Mouse (Mus musculus): ENCODE data around the gene Abca2. TPM values are rescaled to one million over a fixed set of nuclear protein-coding genes. Genes with fewer than 3 reads are reported as not detected.

Gene Abca2
- polyA plus RNA-seq (2016; fragmentation: Nextera tagmentation; extraction: Ambion mirVana), result 6.2 and 8.1 TPM in 2 replicates

DNA sequence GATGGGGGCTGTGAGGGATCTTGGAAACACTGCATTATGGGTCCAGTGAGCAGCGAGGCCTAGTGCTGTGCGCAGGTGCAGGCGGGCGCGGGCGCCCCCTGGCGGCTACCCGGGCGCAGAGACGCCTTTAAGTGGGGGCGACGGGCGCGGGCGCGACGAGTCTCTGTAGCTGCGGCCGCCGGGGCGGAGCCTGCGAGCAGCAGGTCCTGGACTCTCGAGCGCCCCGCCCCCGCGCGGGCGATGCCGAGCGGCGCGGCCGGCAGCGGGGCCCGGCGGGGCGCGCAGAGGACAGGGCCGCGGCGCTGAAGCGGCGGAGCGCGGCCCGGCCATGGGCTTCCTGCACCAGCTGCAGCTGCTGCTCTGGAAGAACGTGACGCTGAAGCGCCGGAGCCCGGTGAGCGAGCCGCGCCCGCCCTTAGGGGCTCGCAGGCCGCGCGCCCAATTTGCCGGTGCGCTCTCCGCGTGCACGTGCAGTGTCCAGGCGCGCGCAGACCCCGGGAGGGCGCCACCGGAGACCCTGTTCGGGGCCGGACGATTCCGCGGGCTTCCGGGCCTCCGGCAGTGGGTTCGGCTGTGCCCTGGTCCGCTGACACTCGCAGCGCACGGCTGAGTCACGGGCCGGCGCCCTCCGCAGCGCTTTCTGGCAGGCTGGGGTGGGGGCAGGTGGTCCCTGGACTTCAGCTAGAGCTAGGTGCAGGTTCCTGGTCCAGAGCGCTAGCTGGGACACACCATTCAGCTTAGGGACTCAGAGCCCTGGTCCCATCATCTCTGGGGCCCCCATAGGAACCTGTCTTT is at the start of gene Abca2:
Abca2 (plus strand) TSS at position 262 of the 795 bp plus-strand sequence.
- H3K36me3 ChIP-seq, result peaks cover 6% of the 10 kb centered on the region; the same call in 1 of the 2 replicates
- peak within 1 kb of the TSS; percentile 91 for H3K27ac ChIP-seq (replicated peaks)
- peak within 1 kb of the TSS; percentile 87 for H3K4me3 ChIP-seq
- H3K9me3 ChIP-seq (replicated peaks), result no peaks in the 10 kb centered on the region
- DNase-seq (ENCODE audit: low spot score), result peak; percentile 94
- peaks cover 48% of the 10 kb centered on the region for H3K4me1 ChIP-seq
- peaks cover 53% of the 10 kb centered on the region for H3K27me3 ChIP-seq (ENCODE audit: low read depth, poor library complexity, severe bottlenecking)
- WGBS, result under 1% methylated on average over 89 of the region's 89 CpGs

DNA sequence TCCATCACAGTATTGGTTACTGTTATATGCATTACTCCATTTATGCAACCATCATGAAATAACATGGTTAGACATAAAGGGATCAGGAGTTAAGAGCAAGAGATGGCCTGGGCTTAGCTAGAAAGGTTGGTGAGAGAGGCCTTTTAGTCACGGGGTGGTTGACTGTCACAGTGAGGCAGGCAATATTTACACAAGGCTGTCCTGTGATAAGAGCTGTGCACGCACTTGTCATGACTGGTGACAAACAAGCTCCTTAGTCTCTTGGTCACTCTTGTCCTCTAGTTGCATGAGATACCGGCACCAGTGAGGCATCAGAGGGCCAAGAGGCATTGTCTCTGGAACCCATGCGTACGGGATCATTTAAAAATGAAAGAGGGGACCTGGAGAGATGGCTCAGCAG is 44.0 kb upstream of the Abca2 start:
- Histone ChIP-seq H3K36me3 (no peaks in the 10 kb centered on the region), H3K4me1 (no peaks in the 10 kb centered on the region), H3K27me3 (ENCODE audit: low read depth, poor library complexity, severe bottlenecking) (no peaks in the 10 kb centered on the region), H3K27ac (replicated peaks) (no peak overlapping the region), H3K4me3 (no peak overlapping the region), H3K9me3 (replicated peaks) (no peaks in the 10 kb centered on the region)
- WGBS, result 80% methylated on average over 5 of the region's 5 CpGs
- DNase-seq (ENCODE audit: low spot score), result no peak

GRCm38 (mm10) chr2:25391266-25391665 is 37.2 kb upstream of the Abca2 start:
- Histone ChIP-seq H3K27ac (replicated peaks) (no peak overlapping the region), H3K9me3 (replicated peaks) (no peaks in the 10 kb centered on the region), H3K36me3 (no peaks in the 10 kb centered on the region), H3K4me3 (no peak overlapping the region), H3K27me3 (ENCODE audit: low read depth, poor library complexity, severe bottlenecking) (peaks cover 26% of the 10 kb centered on the region), H3K4me1 (peaks cover 16% of the 10 kb centered on the region)
- no peak for DNase-seq (ENCODE audit: low spot score)
- 85% methylated on average over 5 of the region's 5 CpGs for WGBS

GRCm38 (mm10) chr2:25394281-25395221 is 34.0 kb upstream of the Abca2 start:
- Histone ChIP-seq H3K9me3 (replicated peaks) (no peaks in the 10 kb centered on the region), H3K36me3 (no peaks in the 10 kb centered on the region), H3K27me3 (ENCODE audit: low read depth, poor library complexity, severe bottlenecking) (peaks cover 59% of the 10 kb centered on the region), H3K4me3 (no peak overlapping the region), H3K27ac (replicated peaks) (no peak overlapping the region), H3K4me1 (peaks cover 20% of the 10 kb centered on the region)
- WGBS, result 31% methylated on average over 3 of the region's 3 CpGs
- DNase-seq (ENCODE audit: low spot score), result no peak

DNA sequence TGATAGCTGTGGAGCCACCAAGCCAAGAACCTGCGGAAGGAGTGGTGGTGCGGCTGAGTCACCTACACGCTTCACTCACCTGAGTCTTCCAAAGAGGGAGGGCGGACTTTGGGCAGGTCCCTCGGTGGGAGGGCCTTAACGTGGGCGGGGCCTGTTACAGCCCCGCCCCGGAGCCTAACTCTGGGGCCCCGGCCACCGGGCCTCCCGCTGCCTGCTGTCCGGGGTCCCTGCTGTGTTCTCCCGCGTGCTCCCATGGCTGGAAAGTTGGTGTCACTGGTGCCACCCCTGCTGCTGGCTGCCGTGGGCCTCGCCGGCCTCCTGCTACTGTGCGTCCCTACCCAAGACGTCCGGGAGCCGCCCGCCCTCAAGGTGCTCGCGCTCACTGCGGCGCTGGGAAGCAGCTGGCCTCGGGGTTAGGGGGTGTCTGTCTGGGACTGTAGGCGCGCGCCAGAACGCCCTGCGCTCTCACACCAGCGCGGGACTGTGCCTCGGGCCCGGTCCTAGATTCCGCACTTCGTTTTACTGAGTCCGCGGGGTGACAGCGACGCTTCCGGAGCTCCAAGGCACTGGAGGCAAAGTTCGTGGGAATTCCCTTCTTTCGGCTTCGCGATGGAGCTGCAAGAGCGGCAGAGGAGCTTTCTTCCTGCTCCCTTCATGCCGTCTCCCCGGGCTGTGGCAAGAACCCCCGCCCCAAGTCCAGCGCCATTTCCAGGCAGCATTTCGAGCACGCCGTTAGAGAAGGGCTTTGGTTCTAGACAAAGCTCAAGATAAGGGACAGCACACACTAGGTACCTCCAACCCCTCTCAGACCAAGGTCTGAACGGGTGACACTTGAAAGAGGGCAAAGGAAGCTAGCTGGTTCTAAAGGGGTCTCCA is 32.5 kb upstream of the Abca2 start, which contains the start of gene Entpd2:
Entpd2 (plus strand) TSS at position 154 of the 876 bp plus-strand sequence.
- Histone ChIP-seq H3K4me1 (peaks cover 26% of the 10 kb centered on the region), H3K27ac (replicated peaks) (0 out of 2 replicates have a peak within 1 kb of the TSS, but pooled peaks have one; percentile 3), H3K27me3 (ENCODE audit: low read depth, poor library complexity, severe bottlenecking) (peaks cover 73% of the 10 kb centered on the region), H3K9me3 (replicated peaks) (no peaks in the 10 kb centered on the region), H3K4me3 (peak within 1 kb of the TSS; percentile 56), H3K36me3 (no peaks in the 10 kb centered on the region)
- 2% methylated on average over 57 of the region's 57 CpGs for WGBS
- DNase-seq (ENCODE audit: low spot score), result peak; percentile 41

DNA sequence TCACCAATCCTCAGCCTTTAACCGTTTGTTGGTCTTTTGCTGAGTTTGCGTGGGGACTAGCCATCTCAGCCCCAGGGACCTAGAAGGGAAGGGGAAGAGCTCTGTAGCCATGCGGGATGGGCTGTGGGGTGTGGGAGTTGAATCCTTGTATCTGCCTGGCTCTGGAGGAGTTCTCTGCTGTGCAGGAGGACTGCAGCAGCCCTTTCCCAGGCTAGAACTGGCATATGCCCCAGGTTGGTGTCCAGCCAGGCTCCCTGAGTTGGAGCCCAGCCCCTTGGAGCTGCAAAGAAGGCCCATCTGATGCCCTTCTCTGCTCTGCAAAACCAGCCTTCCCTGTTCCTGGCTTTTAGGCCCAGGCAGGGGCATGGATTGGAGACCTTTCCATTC is 31.9 kb upstream of the Abca2 start:
- peaks cover 80% of the 10 kb centered on the region for H3K27me3 ChIP-seq (ENCODE audit: low read depth, poor library complexity, severe bottlenecking)
- DNase-seq (ENCODE audit: low spot score), result no peak
- H3K4me3 ChIP-seq, result peak overlapping the region; percentile 56
- H3K27ac ChIP-seq (replicated peaks), result no peak overlapping the region
- WGBS, result 23% methylated on average over 3 of the region's 3 CpGs
- H3K36me3 ChIP-seq, result no peaks in the 10 kb centered on the region
- peaks cover 27% of the 10 kb centered on the region for H3K4me1 ChIP-seq
- no peaks in the 10 kb centered on the region for H3K9me3 ChIP-seq (replicated peaks)

DNA sequence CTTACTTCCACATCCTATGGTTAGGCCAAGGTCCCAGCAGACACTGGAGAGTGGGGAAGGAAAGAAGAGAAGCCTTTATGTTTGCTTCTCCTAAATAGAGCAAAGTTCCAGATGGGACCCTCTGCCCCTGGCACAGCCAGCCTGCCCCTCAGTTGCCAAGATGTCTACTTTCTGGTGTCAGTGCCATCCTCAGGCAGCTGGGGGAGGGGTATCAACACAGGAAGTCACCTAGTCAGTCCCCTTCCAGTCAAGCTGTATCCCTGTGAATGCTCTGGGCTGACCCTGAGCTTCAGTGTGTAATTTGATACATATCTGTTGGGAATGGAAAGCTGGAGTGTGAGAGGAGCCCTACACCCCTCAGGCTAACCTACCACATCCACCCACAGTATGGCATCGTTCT is 31.5 kb upstream of the Abca2 start:
- Histone ChIP-seq H3K36me3 (no peaks in the 10 kb centered on the region), H3K4me3 (no peak overlapping the region), H3K9me3 (replicated peaks) (no peaks in the 10 kb centered on the region), H3K27ac (replicated peaks) (no peak overlapping the region), H3K27me3 (ENCODE audit: low read depth, poor library complexity, severe bottlenecking) (peaks cover 84% of the 10 kb centered on the region), H3K4me1 (peaks cover 27% of the 10 kb centered on the region)
- no peak for DNase-seq (ENCODE audit: low spot score)
- WGBS, result 75% methylated on average over 1 of the region's 1 CpGs

GRCm38 (mm10) chr2:25398065-25398464 is 30.4 kb upstream of the Abca2 start:
- 93% methylated on average over 7 of the region's 7 CpGs for WGBS
- Histone ChIP-seq H3K36me3 (no peaks in the 10 kb centered on the region), H3K27me3 (ENCODE audit: low read depth, poor library complexity, severe bottlenecking) (peaks cover 89% of the 10 kb centered on the region)

DNA sequence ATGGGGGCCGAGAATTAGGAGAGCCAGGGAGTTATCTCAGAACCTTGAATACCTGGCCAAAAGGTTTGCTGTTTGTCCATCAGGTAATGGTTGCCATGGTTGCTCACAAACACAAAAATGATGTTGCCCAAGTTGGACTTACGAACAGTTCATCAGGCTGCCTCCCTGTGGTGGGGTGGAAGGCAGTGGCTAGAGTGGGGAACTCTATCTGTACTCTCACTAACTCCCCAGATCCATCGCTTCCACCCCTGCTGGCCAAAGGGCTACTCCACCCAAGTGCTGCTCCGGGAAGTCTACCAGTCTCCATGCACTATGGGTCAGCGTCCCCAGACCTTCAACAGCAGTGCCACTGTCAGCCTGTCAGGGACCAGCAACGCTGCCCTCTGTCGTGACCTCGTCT is 29.5 kb upstream of the Abca2 start, which contains the start of gene Npdc1:
Npdc1 (plus strand) TSS at position 301 of the 400 bp plus-strand sequence.
- Histone ChIP-seq H3K4me1 (peaks cover 47% of the 10 kb centered on the region), H3K27ac (replicated peaks) (no peak within 1 kb of the TSS), H3K27me3 (ENCODE audit: low read depth, poor library complexity, severe bottlenecking) (peaks cover 95% of the 10 kb centered on the region), H3K9me3 (replicated peaks) (no peaks in the 10 kb centered on the region), H3K36me3 (no peaks in the 10 kb centered on the region), H3K4me3 (no peak within 1 kb of the TSS)
- no peak for DNase-seq (ENCODE audit: low spot score)
- WGBS, result 65% methylated on average over 8 of the region's 8 CpGs

More at GRCm38 (mm10) chr2:25398065-25398464, 30.4 kb upstream of the Abca2 start:
- Histone ChIP-seq H3K4me3 (no peak overlapping the region), H3K9me3 (replicated peaks) (no peaks in the 10 kb centered on the region), H3K4me1 (peaks cover 37% of the 10 kb centered on the region), H3K27ac (replicated peaks) (no peak overlapping the region)
- DNase-seq (ENCODE audit: low spot score), result no peak

DNA sequence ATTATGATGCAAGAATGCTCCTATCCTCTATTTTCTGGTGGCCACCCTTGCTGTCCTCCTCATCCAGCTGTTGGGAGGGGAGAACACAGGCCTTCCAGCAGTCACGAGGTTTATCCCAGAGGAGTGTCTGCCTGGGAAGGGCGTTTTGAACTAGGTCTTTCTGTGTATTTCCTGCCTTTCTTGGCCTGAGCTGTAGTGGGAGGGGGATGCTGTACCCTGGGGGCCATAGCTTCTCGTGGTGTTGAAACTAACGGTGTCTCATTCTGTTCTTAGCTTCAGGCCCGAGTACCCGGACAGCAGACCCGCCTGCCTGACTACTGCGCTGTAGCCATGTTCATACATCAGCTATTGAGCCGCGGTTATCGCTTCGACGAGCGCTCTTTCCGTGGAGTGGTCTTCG is 28.2 kb upstream of the Abca2 start:
- peaks cover 48% of the 10 kb centered on the region for H3K4me1 ChIP-seq
- WGBS, result 28% methylated on average over 16 of the region's 16 CpGs
- H3K9me3 ChIP-seq (replicated peaks), result no peaks in the 10 kb centered on the region
- DNase-seq (ENCODE audit: low spot score), result no peak
- H3K27ac ChIP-seq (replicated peaks), result no peak overlapping the region
- H3K36me3 ChIP-seq, result 0 out of 2 replicates have a peak, but pooled peaks cover 4% of the 10 kb centered on the region
- H3K4me3 ChIP-seq, result peak overlapping the region; percentile 38
- H3K27me3 ChIP-seq (ENCODE audit: low read depth, poor library complexity, severe bottlenecking), result peaks cover 90% of the 10 kb centered on the region

- WGBS, result 3% methylated on average over 17 of the region's 17 CpGs
- Histone ChIP-seq H3K27me3 (ENCODE audit: low read depth, poor library complexity, severe bottlenecking) (peaks cover 85% of the 10 kb centered on the region), H3K4me3 (peak overlapping the region; percentile 38)
Observed at GRCm38 (mm10) chr2:25400764-25401163, 27.7 kb upstream of the Abca2 start.

More at GRCm38 (mm10) chr2:25400764-25401163, 27.7 kb upstream of the Abca2 start:
- no peaks in the 10 kb centered on the region for H3K9me3 ChIP-seq (replicated peaks)
- peaks cover 43% of the 10 kb centered on the region for H3K4me1 ChIP-seq
- H3K27ac ChIP-seq (replicated peaks), result no peak overlapping the region
- DNase-seq (ENCODE audit: low spot score), result peak; percentile 37
- 0 out of 2 replicates have a peak, but pooled peaks cover 4% of the 10 kb centered on the region for H3K36me3 ChIP-seq

Measured in midbrain, embryonic 10.5 days (tissue).